Mouse (Mus musculus) forebrain, embryonic 12.5 days (tissue): ENCODE results near the gene Oaf. TPM values are rescaled to one million over a fixed set of nuclear protein-coding genes. Genes with fewer than 3 reads are reported as not detected.
A peak's percentile ranks its signal among the peaks of the same experiment; 100 is the strongest.

Experiments
- ATAC-seq: fragments of 200-750 bp; cut with Nextera tagmentation; 2 replicates; pipeline ENCODE4 v1.8.0; 2017; ENCODE audit warnings: moderate TSS enrichment; ENCODE audit not compliant: low FRiP score
- H3K27ac ChIP-seq: fragments of 300-500 bp; sonication (generic); 2 replicates; pipeline ENCODE4 v1.5.1; 2016; ENCODE audit warnings: mild to moderate bottlenecking
- H3K27me3 ChIP-seq: fragments of 300-500 bp; sonication (generic); 2 replicates; pipeline ENCODE4 v1.6.1; 2016; ENCODE audit warnings: mild to moderate bottlenecking
- H3K36me3 ChIP-seq: fragments of 300-500 bp; sonication (generic); replicated peaks from 2 replicates; pipeline ENCODE4 v1.6.1; 2016; ENCODE audit warnings: mild to moderate bottlenecking
- H3K4me1 ChIP-seq: fragments of 300-500 bp; sonication (generic); 2 replicates; pipeline ENCODE4 v1.6.1; 2016
- H3K4me2 ChIP-seq: fragments of 300-500 bp; sonication (generic); 2 replicates; pipeline ENCODE4 v1.6.1; 2016; ENCODE audit warnings: mild to moderate bottlenecking, moderate library complexity
- H3K4me3 ChIP-seq: fragments of 300-500 bp; sonication (generic); replicated peaks from 2 replicates; pipeline ENCODE4 v1.5.1; 2016; ENCODE audit warnings: mild to moderate bottlenecking
- H3K9ac ChIP-seq: fragments of 300-500 bp; sonication (generic); 2 replicates; pipeline ENCODE4 v1.6.1; 2016; ENCODE audit warnings: mild to moderate bottlenecking
- H3K9me3 ChIP-seq: fragments of 300-500 bp; sonication (generic); 2 replicates; pipeline ENCODE4 v1.6.1; 2016
- WGBS: fragments of 180-500 bp; shearing (Covaris S2); methylation state at CpG from one replicate; pipeline ENCODE4 v1.1.7; 2016; 5-methylcytosine and 5-hydroxymethylcytosine counted together
- polyA plus RNA-seq: library from polyadenylated mRNA; unstranded; fragments of >200 nt; fragmentation: Nextera tagmentation; extraction: Ambion mirVana; gene quantifications from 2 replicates; pipeline ENCODE4 v1.2.1, GENCODE M21; 2016

The Oaf gene
- polyA plus RNA-seq, 1 experiment from 2014 or later, result 25.6 TPM

- no peak within 1 kb of the TSS for H3K27ac ChIP-seq
- no peak within 1 kb of the TSS for H3K4me3 ChIP-seq
- no peaks in the 10 kb centered on the region for H3K9me3 ChIP-seq
- H3K9ac ChIP-seq, result peak within 1 kb of the TSS; percentile 17; the same call in 1 of the 2 replicates
- 10% methylated on average over 13 of the region's 13 CpGs for WGBS
- peak within 1 kb of the TSS; percentile 24 for H3K4me2 ChIP-seq
- H3K36me3 ChIP-seq, result no peaks in the 10 kb centered on the region
- H3K4me1 ChIP-seq, result peaks cover 19% of the 10 kb centered on the region
- ATAC-seq, result 0 out of 2 replicates have a peak, but pooled peaks have one; percentile 30
- peaks cover 42% of the 10 kb centered on the region for H3K27me3 ChIP-seq
Measured at GRCm38 (mm10) chr9:43210190-43210682, 29.5 kb downstream of the Oaf start, which contains the start of gene Pou2f3. Gene Pou2f3, minus strand, starts transcription at chr9:43210369.

DNA sequence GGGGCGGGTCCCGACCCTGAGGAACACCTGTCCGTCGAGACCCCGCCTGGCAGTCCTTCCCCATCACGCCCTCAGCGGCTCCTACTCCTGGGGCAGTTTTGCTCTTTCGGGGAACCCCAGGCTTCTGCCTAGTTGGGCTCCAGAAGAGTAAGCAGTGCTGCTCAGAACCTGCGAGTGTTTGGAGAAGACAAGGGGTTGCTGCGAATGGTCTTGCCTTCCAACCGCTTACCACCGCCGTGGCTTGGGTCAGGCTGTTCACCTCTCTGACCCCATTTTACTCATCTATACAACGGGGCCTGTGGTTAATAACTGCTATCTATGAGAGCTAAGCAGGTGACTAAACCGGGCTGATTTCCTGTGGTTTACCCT, 33.7 kb downstream of the Oaf start:
- Histone ChIP-seq H3K27me3 (peaks cover 78% of the 10 kb centered on the region), H3K36me3 (no peaks in the 10 kb centered on the region), H3K9ac (no peak overlapping the region), H3K9me3 (no peaks in the 10 kb centered on the region), H3K4me1 (peaks cover 19% of the 10 kb centered on the region), H3K27ac (no peak overlapping the region), H3K4me2 (peak overlapping the region; percentile 53), H3K4me3 (peak overlapping the region; percentile 31)
- 4% methylated on average over 15 of the region's 15 CpGs for WGBS
- ATAC-seq, result no peak

DNA sequence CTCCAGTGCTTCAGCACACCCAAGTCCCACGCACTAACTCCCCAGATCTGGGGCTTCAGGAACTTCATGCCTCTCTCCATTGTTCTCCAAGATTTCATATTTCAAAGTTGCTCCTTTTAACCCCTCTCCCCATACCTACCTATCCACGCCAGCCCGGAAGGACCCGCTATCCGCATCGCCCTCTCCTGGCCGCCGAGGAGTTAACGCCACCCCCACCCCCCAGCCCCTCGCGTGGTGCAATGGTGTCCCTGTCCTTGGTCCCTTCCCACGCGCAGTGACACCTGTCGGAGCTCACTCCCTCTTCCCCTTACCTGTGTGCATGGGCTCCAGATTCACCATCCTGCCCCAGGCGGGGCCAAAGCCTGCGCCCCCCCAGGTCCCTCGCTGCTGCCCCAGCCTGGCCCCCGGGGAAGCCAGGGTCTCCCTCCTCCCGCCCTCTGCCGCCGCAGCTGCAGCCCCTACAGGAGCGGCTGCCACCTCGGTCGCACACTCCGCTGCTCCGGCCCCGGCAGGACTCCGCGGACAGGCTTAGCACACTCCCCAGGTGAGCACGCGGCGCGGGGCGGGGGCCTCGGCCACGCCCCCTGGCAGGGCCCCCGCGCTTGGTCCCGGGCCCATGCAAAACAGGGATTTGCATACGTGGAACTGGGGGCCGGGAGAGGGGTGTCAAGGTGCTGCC, 34.2 kb downstream of the Oaf start:
- Histone ChIP-seq H3K27ac (no peak overlapping the region), H3K9ac (no peak overlapping the region; the same call in 1 of the 2 replicates), H3K36me3 (no peaks in the 10 kb centered on the region), H3K4me2 (peak overlapping the region; percentile 53), H3K4me3 (peak overlapping the region; percentile 31), H3K9me3 (no peaks in the 10 kb centered on the region), H3K27me3 (peaks cover 83% of the 10 kb centered on the region), H3K4me1 (peaks cover 18% of the 10 kb centered on the region)
- no peak for ATAC-seq
- 2% methylated on average over 40 of the region's 41 CpGs for WGBS

GRCm38 (mm10) chr9:43200212-43200611, 39.5 kb downstream of the Oaf start:
- peaks cover 11% of the 10 kb centered on the region for H3K4me1 ChIP-seq
- no peaks in the 10 kb centered on the region for H3K9me3 ChIP-seq
- no peak overlapping the region for H3K4me3 ChIP-seq
- no peak overlapping the region for H3K9ac ChIP-seq
- no peak for ATAC-seq
- WGBS, result 8% methylated on average over 5 of the region's 5 CpGs
- no peak overlapping the region for H3K27ac ChIP-seq
- H3K27me3 ChIP-seq, result peaks cover 63% of the 10 kb centered on the region
- peak overlapping the region; percentile 19 for H3K4me2 ChIP-seq
- no peaks in the 10 kb centered on the region for H3K36me3 ChIP-seq

- WGBS, result 14% methylated on average over 9 of the region's 9 CpGs
- H3K27ac ChIP-seq, result no peak overlapping the region
- H3K4me3 ChIP-seq, result no peak overlapping the region
- ATAC-seq, result no peak
- H3K36me3 ChIP-seq, result no peaks in the 10 kb centered on the region
- peaks cover 32% of the 10 kb centered on the region; the same call in 1 of the 2 replicates for H3K27me3 ChIP-seq
- H3K4me2 ChIP-seq, result no peak overlapping the region
- H3K9me3 ChIP-seq, result no peaks in the 10 kb centered on the region
- peaks cover 4% of the 10 kb centered on the region for H3K4me1 ChIP-seq
- H3K9ac ChIP-seq, result no peak overlapping the region
Measured at GRCm38 (mm10) chr9:43194001-43194400, 45.7 kb downstream of the Oaf start.

- Histone ChIP-seq H3K4me3 (no peak overlapping the region), H3K4me2 (no peak overlapping the region), H3K36me3 (no peaks in the 10 kb centered on the region), H3K27ac (no peak overlapping the region), H3K4me1 (peaks cover 14% of the 10 kb centered on the region), H3K9me3 (no peaks in the 10 kb centered on the region), H3K9ac (no peak overlapping the region), H3K27me3 (peaks cover 28% of the 10 kb centered on the region; the same call in 1 of the 2 replicates)
- WGBS, result 60% methylated on average over 4 of the region's 4 CpGs
- ATAC-seq, result no peak
Measured at GRCm38 (mm10) chr9:43191561-43191960, 48.1 kb downstream of the Oaf start.

DNA sequence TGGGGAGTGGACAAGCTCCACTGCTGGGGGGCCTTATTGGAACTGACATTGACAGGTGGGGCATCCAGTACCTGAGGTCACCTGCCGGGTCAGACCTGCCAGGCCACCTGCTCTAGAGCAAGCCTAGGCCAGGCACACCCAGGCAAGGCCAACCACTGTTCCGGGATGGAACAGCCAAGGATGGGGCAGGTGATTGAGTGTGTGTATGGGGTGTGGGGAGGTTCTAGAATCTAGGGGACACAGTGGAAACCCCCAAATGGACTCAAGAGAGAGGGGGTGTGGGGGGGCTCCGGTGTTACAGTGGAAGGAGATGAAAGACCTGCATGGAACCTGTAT, 50.7 kb downstream of the Oaf start:
- H3K27ac ChIP-seq, result no peak overlapping the region
- peaks cover 23% of the 10 kb centered on the region; the same call in 1 of the 2 replicates for H3K27me3 ChIP-seq
- 53% methylated on average over 3 of the region's 3 CpGs for WGBS
- H3K4me3 ChIP-seq, result no peak overlapping the region
- peaks cover 14% of the 10 kb centered on the region for H3K4me1 ChIP-seq
- H3K4me2 ChIP-seq, result no peak overlapping the region
- no peak for ATAC-seq
- H3K36me3 ChIP-seq, result no peaks in the 10 kb centered on the region
- no peaks in the 10 kb centered on the region for H3K9me3 ChIP-seq
- no peak overlapping the region for H3K9ac ChIP-seq

GRCm38 (mm10) chr9:43188309-43189020, 51.2 kb downstream of the Oaf start:
- ATAC-seq, result 0 out of 2 replicates have a peak, but pooled peaks have one; percentile 30
- peaks cover 21% of the 10 kb centered on the region; the same call in 1 of the 2 replicates for H3K27me3 ChIP-seq
- no peak overlapping the region for H3K4me3 ChIP-seq
- no peak overlapping the region for H3K27ac ChIP-seq
- H3K4me1 ChIP-seq, result peaks cover 14% of the 10 kb centered on the region
- no peak overlapping the region for H3K9ac ChIP-seq
- H3K9me3 ChIP-seq, result no peaks in the 10 kb centered on the region
- no peaks in the 10 kb centered on the region for H3K36me3 ChIP-seq
- WGBS, result 54% methylated on average over 12 of the region's 12 CpGs
- no peak overlapping the region for H3K4me2 ChIP-seq

GRCm38 (mm10) chr9:43179614-43180013, 60.1 kb downstream of the Oaf start:
- Histone ChIP-seq H3K4me3 (no peak overlapping the region), H3K4me1 (no peaks in the 10 kb centered on the region), H3K36me3 (no peaks in the 10 kb centered on the region), H3K27me3 (no peaks in the 10 kb centered on the region), H3K9me3 (no peaks in the 10 kb centered on the region), H3K9ac (no peak overlapping the region), H3K27ac (no peak overlapping the region), H3K4me2 (no peak overlapping the region)
- no peak for ATAC-seq
- WGBS, result 74% methylated on average over 5 of the region's 5 CpGs

- 59% methylated on average over 7 of the region's 7 CpGs for WGBS
- no peak for ATAC-seq
Measured at GRCm38 (mm10) chr9:43178172-43178571, 61.5 kb downstream of the Oaf start.

More at GRCm38 (mm10) chr9:43178172-43178571, 61.5 kb downstream of the Oaf start:
- no peak overlapping the region for H3K4me2 ChIP-seq
- H3K27ac ChIP-seq, result no peak overlapping the region
- H3K9me3 ChIP-seq, result no peaks in the 10 kb centered on the region
- no peaks in the 10 kb centered on the region for H3K27me3 ChIP-seq
- H3K9ac ChIP-seq, result no peak overlapping the region
- H3K36me3 ChIP-seq, result no peaks in the 10 kb centered on the region
- no peaks in the 10 kb centered on the region for H3K4me1 ChIP-seq
- H3K4me3 ChIP-seq, result no peak overlapping the region
